Mouse (Mus musculus) G1E (cell line): ENCODE data around the gene Rb1.

Experiments used
- CTCF ChIP-seq: IDR thresholded peaks from 2 replicates; pipeline ENCODE4 v1.5.1; 2012; ENCODE audit warnings: low read depth, low read length, inconsistent platforms, mixed read lengths
- GATA1 ChIP-seq: IDR thresholded peaks from 2 replicates; pipeline ENCODE4 v1.6.1; 2012; ENCODE audit warnings: borderline replicate concordance, low read length, inconsistent platforms, mixed read lengths
- GATA2 ChIP-seq: IDR thresholded peaks from 2 replicates; pipeline ENCODE4 v1.6.1; 2012; ENCODE audit warnings: low read depth, low read length, inconsistent platforms, borderline replicate concordance
- POLR2AphosphoS5 ChIP-seq: IDR thresholded peaks from 2 replicates; pipeline ENCODE4 v1.6.1; 2012; ENCODE audit warnings: low read depth, low read length, inconsistent platforms; ENCODE audit not compliant: insufficient replicate concordance
- TAL1 ChIP-seq: conservative IDR thresholded peaks from 2 replicates; pipeline ENCODE4 v1.6.1; 2012; ENCODE audit warnings: low read depth, low read length, inconsistent platforms, mixed read lengths

- TF ChIP-seq CTCF = no peak
- 0 out of 2 replicates have a peak, but pooled peaks have one; percentile 13 for TF ChIP-seq TAL1
- TF ChIP-seq POLR2AphosphoS5 = no peak
- no peak for TF ChIP-seq GATA1
- TF ChIP-seq GATA2 = no peak
These were observed 12.2 kb downstream of the Rb1 start for GRCm38 (mm10) chr14:73313396-73313795.
